Mouse (Mus musculus): ENCODE data around the gene Scml4. TPM values are rescaled to one million over a fixed set of nuclear protein-coding genes. Genes with fewer than 3 reads are reported as not detected.

The Scml4 gene
- 6.8 and 7.1 TPM in 2 replicates for polyA plus RNA-seq (2012; rRNA removed)

DNA sequence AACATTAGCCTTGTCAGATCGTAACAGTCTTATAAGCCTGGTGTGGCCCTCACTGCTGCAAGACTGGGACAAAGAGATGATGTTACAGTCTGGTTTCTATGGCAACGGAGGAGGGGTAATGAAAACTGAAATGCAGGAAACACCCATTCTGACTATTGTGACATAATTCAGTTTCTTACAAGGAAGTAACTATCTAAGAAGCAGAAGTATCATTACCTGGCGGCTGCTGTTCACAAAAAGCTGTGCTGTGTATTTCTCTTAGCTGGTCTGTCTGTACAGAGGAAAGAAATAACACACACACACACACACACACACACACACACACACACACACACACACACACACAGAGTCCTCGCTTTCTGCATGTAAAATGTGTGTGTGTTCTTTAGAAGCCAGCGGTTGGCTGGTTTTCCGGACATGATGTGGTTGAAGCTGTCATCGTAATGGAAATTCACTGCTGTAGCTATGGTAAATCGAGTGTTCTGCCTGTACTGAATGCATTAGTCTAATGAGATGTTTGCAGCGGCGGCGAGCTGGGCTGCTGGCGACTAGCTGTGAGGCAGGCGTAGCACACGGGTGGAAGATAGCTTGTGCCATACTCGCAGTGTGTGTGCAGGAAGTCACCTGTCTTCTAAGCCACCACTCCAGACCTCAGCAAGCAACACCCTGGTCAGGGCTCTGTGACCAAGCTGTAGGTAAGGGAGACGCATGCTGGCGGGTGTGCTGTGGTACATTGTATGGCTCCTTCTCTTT, at the start of gene Scml4:
TSS of gene Scml4 (plus strand) at position 212 of the 753 bp plus-strand sequence.
- no peak for DNase-seq (ENCODE audit: low read depth)

DNA sequence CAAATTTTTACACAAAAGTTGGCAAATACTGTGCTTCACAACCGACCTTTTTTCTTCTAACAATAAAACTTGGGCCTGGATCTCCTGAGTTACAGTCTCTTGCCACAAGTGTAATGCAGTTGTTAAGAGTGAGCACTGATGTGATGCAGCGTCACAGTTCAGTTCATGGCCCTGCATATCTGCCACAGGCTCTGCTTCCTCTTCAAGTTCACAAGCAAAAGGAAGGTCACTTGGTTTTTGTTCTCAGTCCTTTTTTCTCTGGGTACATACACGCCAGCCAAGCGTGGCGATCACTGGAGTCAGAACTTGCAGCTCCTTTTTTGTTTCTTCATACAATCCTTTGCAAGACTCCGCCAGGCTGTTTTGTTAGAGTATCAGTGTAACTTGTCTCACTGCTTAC, 34.2 kb upstream of the Scml4 start:
- no peak for DNase-seq (ENCODE audit: low read depth)

DNA sequence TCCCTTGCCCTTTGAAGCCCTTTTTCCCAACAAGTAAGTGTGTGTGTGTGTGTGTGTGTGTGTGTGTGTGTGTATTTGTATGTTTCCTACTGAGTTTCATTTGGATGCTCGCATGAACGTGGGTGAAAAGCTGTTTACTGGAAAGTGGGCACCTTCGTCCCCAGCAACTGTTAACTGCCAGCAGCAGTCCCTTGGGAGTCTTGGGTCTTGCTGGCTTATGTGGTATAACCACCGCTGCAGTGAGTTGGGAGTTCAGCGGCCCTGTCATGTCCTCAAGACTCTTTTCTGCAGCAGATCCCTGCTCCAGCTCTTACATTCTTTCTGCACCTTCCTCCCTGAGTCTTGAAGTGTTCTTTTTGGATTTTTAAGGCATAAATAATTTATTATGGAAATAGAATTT, 33.0 kb upstream of the Scml4 start:
- DNase-seq (ENCODE audit: low read depth), result no peak

DNA sequence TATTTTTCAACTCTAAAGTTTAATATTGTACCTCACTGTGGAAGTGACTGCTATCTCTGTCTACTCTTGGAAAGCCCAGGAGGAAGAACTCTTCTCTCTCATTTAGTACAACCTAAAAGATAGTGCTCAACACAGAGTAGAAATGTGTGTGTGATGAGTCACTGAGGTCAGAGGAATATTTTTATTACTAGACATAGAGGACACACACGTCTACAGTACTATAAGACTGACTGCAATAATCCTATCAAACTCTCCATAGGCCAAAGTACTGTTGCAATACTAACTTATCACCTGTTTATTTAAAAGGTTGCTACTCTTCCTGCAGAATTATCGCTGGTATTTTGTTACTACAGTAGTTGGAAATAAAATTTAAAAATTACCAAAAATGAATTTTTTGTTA, 30.2 kb upstream of the Scml4 start:
- DNase-seq (ENCODE audit: low read depth), result no peak

DNA sequence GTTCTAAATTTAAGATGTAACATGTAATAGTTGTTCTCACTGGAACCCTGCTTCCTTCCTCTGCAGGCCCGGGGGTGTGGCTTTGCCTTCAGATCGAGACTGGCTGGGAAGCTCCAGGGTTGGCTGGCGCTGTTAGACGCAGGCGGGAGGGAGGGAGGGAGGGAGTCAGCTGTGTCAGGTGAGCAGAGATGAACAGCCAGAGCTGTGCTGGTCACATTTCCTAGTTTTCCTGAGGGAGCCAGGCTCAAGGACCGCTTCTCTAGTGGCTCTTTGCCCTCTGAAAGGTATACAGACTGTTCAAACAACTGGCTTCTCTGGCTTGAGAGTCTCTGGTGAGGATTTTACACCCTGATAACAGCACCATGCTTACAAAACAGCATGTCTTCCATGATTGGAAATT, 29.8 kb upstream of the Scml4 start:
- no peak for DNase-seq (ENCODE audit: low read depth)

DNA sequence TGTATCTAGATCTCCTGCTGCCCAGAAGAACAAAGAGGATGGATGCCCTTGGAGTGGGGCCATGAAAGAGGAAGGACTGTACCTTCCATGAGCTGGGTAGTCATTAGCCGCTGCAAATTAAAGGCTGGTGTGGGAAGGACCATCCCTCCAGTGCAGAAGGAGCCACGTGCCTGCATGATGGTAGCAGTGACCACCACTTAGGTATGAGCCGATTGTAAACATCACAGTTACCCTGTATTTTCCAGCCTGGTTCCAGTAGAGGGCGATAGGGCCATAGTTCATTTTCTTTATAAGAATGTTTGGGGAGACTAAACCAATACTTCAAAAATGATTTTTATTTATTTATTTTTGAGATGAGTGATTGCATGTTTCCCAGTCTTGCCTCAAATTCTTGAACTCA, 27.5 kb upstream of the Scml4 start:
- DNase-seq (ENCODE audit: low read depth), result no peak

DNA sequence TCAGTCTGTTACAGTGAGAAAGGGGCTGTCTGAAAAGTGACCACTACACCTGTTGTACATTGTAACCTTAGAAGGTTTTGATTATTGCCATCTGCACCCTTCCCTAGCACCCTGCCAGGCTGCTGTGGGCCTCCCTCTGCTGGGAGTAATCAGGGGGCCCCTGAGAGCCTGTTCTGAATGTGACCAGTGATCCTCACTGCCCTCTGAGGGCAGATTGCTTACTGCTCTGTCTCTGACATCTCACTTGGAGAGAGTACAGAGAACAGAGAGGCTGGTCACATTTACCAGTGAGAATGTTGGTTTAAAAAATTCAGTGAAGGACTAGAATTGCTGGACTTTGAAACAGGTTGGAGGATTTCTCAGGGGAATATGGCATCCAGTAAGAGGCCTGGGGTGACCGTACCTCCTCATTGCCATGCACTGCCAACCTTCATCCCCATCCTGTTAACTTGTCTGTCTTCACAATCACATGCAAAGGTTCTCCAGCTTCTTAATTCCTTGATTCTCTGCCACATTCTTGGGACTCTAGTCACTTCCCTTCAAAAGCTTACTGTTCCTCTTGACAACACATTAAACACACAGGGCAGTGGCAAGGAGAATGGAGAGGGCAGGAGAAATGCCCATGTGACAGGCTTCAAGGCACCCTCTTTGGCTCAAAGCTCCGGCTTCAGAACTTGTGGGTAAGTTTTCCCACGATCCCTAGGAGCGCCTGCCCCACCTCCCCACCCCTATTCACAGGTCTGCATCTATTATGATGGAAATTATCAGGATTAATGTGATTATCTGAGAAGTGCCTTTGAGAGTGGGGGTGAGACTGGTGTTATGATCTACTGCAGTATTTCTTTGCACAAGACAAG, 26.1 kb upstream of the Scml4 start:
- no peak for DNase-seq (ENCODE audit: low read depth)

DNA sequence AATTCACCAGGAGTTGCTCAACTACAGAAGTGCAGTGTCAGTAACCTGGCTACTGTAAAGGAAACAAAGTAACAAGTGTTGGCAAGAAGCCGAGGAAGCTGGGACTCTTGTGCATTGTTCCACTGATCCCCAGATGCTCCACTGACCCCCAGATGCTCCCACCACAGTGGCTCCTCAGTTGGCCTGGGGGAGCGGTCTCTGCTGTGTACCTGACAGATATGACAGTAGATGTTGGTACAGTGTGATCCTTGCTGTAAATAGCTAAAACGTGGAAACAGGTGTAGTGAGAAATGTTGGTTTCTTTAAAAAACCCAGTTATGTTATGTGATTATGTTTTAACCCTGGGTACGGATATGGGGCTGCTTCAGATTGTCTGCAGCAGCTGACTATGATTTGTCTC, 22.1 kb upstream of the Scml4 start:
- DNase-seq (ENCODE audit: low read depth), result no peak

DNA sequence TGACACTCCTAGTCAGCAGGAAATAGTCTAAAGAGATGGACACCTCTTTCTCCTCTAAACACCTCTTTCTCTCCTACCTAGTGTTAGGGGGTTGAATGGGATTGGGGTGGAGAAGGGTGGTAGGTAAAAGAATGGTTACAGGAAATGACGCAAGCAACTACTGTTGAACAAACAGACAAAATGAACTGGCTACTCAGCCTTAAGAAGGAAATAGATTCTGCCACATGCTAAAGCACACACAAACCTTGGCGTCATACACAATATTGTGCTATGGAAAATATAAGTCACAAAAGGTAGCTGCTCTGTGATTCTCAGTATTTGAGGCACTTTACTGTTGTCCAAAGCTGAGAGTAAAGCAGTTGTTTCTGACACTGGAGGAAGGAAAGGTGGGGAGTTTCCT, 21.4 kb upstream of the Scml4 start:
- DNase-seq (ENCODE audit: low read depth), result no peak

DNA sequence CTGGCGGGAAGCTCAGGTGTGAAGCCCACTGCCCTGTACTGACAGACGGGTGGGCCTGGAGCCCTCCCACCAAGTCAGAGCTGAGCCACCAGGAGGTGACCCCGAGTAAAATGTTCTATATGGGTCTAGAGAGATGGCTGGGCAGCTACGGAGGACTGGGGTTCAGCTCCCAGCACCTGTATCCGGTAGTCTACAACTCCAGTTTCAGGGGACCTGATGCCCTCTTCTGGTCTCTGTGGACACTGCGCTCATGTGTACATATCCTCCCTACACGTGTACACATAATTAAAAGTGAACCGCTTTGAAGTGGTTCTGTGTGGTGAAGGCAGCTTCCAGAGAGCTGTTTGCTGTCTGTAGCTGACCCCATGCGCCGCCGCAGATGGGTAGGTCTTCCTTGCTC, 20.1 kb upstream of the Scml4 start:
- no peak for DNase-seq (ENCODE audit: low read depth)

DNA sequence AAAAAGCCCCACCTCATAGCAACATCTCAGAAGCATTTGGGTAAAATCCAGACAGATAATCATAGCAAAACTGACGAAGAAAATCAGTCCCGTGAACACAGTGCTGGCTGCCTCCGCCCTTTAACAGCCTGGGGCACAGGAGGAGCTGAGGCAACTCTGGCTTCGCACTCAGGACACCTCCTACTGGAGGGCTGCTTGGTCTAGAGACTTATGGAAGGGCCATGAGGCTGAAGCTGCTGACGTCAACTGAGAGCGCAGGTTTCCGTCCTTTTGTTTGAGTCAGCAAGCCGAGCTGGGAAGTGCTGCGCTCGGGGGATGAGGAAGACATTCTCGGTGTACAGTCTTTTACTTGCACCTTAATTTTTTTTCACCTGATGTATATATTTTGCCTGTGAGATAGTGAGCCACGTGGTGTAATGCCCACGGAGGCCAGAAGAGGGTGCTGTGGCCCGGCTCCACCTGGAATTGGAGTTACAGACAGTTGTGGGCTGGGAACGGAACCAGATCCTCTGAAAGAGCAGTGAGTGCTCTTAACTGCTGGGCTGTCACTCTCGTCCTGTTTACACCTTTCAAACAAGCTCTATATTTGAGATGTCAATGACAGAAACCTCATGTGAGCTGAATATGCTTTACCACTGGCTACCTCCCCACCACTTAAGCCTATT, 18.5 kb upstream of the Scml4 start:
- DNase-seq (ENCODE audit: low read depth), result no peak

DNA sequence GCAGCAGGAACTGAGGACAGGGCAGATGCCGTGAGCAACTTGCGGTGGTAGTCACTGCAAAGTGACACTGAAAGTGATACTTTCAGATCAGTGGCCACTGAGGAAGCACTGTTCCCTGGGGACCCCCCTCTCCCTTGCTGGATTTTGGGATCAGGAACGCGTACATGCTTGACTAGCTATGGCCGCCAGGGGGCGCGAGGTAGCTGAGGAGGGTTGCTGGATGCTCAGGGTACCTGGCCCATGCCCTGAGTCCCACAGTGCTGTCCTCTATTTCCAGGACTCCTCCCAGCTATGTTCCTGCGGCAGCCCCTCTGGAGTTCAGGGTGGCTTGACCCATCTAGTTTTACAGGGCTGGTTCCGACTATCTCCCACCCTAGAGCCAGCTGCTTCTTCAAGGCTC, 17.8 kb upstream of the Scml4 start:
- DNase-seq (ENCODE audit: low read depth), result no peak

DNA sequence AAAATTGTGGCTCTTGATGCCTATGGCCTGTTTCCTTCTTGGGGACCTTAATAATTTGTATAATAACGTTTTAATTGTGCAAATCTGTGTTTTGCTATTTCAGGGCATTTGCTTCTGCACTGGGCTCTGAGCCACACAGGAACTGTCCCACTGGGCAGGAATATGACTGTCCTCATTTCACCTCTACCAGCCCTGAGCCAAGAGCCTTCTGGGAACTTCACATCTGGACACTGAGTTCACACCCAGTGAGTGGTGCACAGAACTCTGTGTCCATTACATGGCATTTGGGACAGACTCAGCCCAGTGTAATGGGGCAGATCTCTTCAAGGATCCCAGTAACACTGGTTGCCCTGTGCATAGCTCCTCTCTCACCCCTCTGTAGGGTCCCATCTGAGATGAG, 16.8 kb upstream of the Scml4 start:
- no peak for DNase-seq (ENCODE audit: low read depth)

DNA sequence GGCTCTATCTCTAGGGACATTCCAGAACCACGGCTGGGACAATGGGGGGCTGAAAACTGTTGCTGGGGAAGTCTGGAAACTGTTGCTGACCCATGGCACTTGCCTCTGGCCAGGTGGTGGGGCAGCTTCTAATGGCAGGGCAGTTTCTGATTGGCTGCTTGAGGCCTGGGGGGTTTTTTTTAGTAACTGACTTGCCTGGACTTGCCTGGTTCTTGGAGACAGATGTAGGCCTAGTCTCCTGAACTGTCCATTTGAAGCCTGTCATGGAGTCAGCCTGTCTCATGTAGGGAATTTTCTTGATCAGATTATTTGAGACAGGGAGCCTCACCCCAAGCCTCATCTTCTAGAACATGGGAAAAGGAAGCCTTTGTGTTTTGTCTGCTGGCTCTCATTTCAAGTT, 14.7 kb upstream of the Scml4 start:
- no peak for DNase-seq (ENCODE audit: low read depth)

DNA sequence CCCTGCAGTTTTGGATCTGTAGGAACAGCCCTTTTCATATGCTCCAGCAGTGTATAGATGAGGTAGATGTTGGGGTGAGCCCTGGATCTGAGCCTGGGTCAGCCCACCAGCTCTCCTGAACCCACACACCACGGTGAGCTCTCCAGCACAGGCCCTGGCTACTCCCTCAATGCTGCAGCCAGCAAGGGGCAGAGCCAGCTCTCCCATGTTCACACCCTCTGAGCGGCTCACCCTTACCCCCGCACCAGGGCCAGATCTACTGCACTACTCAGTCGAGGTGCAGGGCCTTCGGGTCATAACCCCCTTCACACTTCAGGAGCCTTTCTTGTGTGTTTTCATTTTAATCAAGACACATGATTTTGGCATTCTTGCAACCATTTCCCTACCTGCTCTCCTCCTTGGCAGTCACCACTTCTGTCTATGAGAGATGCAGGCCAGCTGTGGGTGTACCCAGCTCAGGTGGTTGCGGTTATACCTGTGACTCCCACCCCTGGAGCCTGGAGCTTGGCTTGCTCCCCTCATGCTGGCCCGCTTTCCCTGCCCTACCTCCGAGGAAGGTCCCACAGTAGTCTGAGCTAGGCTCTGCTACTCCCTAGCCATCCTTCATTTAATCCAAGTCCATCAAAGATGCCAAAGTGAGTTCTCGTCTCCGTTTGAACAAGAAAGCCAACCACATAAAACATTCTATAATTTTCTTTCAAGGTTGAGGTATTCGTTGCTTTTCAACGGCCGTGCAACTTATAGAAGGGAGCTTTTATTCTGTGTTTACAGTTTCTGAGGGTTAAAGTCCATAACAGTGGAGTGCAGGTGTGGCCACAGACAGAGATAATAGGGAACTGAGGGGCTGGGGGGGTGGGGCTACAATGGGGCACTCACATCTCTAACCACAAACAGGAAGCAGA, 11.7 kb upstream of the Scml4 start:
- no peak for DNase-seq (ENCODE audit: low read depth)

DNA sequence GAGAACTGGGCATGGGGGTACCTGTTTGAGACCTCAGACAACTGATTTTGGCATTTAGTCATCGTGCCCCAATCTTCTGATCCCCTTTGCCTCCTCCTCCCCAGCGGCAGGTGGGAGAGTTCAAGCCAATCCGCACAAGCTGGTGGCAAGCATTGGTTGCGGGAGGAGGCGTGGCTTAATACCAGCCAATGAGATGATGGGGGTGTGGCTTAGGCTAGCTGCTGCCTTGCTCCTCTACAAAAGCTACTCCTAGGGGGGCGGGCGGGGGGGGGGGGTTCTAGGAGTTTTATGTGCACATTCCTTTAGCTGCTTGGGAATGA, 11.1 kb upstream of the Scml4 start:
- DNase-seq (ENCODE audit: low read depth), result no peak

DNA sequence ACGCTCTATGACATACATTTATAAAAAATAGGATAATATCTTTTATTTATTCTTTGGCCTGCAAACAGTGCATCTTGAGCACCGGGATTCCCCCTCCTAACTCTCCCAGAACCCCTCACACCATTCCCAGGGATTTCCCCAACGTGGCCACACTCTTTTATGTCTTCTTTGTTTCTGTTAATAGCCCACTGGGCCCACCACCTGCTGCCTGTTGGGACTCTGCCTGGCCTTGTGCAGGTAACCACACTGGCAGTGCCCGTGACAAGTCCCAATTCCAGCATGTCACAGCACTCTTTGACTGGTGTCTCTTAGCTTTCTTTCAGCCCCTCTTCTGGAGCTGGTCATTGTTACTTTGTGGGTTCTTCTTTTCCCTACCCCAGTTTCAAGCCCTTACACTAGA, 5.3 kb upstream of the Scml4 start:
- DNase-seq (ENCODE audit: low read depth), result no peak

DNA sequence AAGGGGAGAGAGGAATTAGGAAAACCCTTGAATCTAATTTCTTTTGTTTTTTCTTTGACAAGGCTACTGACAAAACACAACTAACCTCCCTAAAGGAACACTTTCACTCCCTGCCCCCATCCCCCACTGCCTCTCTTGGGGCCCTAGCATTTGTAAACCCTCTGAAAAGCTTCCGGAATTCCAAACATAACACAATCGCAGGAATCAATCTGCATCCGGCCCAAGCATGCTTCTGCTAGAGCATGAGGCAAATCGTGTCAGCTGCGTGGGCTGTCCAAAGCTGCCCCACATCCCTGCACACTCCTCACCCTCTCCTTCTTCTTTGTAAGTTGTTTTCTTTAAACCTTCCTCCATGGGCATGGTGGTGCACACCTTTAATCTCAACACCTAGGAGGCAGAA, 4.9 kb upstream of the Scml4 start:
- DNase-seq (ENCODE audit: low read depth), result no peak

DNA sequence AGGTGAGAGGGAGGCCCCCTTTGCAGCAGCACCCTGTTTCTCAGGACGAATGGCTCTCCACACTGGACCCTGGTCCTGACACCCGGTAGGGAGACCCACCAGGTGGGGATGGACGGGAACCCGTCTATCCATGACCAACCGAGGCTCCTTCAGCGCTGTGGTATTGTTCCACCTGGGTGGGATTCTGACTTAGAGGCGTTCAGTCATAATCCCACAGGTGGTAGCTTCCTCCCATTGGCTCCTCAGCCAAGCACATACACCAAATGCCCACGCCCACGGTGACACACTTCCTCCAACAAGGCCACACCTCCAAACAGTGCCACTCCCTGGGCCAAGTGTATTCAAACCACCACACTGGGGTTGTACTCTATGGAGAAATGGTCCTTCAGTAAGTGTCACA, 3.6 kb upstream of the Scml4 start:
- DNase-seq (ENCODE audit: low read depth), result no peak

DNA sequence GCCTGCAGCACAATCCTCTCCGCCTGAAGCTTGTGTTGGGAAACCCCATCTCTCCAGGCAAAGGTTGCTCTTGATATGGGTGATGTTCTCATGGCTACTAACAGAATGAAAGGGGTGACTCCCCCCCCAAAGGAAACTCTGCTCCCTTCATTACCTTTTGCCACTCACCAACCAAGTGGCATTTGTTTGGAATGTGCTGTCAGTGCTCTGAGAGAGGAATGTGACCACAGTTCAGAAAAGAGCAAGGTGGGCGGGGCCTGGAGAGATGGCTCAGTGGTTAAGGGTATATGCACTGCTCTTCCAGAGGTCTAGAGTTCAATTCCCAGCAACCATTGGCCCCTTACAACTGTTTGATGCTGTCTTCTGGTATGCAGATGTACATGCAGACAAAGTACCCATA, 3.1 kb upstream of the Scml4 start:
- no peak for DNase-seq (ENCODE audit: low read depth)

DNA sequence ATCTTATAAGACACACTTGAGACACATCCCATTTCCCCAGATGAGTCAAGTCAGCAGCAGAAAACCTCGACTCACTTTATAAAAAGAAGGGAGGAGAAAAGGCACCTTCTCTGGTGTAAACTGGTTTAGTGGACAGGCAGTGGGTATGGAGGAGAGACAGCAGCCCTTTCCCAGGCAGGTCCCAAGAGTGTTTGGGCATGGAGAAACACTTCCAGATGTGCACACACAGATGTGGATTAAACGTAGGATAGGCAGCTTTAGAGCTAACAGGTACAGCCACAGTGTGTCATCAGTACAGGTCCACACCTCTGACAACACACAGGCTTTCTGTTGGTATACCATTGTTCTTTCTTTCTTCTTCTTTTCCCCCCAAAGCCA, 400 bp upstream of the Scml4 start:
- DNase-seq (ENCODE audit: low read depth), result no peak

DNA sequence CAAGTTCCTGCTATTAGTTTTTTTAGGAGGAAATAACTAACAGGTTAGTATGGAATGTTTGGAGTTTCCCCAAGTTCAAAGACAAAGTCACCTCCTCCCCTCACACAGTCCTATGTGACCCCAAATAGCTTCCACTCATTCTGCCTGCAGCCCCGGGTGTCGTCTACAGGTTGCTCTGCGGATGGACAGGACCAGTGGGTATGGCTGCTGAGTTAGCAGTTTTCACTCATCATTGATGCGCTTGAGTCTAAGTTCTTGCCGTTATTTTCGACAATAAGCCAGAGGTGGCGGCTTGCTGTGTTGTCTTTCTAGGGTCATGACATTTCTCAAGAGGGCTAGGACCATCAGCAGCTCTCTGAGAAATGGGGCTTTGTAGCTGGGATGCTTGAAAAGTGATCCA, 1.3 kb downstream of the Scml4 start:
- DNase-seq (ENCODE audit: low read depth), result no peak
